Mouse (Mus musculus) Patski (cell line): ENCODE results near the gene Naaa. TPM values are rescaled to one million over a fixed set of nuclear protein-coding genes. Genes with fewer than 3 reads are reported as not detected.

ENCODE experiments used
- ATAC-seq: fragments of 100-300 bp; one replicate; pipeline ENCODE4 v1.8.0; 2021
- CTCF ChIA-PET: fragments of 350-600 bp; sonication (Branson Sonifier 250); formaldehyde crosslinking; loops from one replicate; lab custom pipeline; 2022; ENCODE audit warnings: inconsistent platforms; lab: Charles Lee
- POLR2A ChIA-PET: fragments of 350-600 bp; sonication (Branson Sonifier 250); formaldehyde crosslinking; loops from one replicate; lab custom pipeline; 2022; ENCODE audit warnings: antibody characterized with exemption, inconsistent platforms; lab: Charles Lee
- DNase-seq: peaks from one replicate; pipeline ENCODE4 v3.0.0-alpha.2; 2011; ENCODE audit warnings: low read depth, low spot score
- H3K27me3 ChIP-seq: fragments of 371-371 bp; one replicate; pipeline ENCODE4 v1.5.1; 2021
- CTCF ChIP-seq: fragments of 100-300 bp; IDR thresholded peaks from one replicate; pipeline ENCODE4 v1.5.1; 2021
- in situ Hi-C: fragments of 300-500 bp; cut with MboI; formaldehyde crosslinking; loops from 3 replicates; pipeline ENCODE4 v1.11.1; 2018; ENCODE audit warnings: low pct_unique_long_range_greater_than_20kb, mixed read lengths
- polyA plus RNA-seq: library from polyadenylated mRNA; unstranded; gene quantifications from one replicate; pipeline ENCODE4 v1.2.3, GENCODE M21; 2021

The Naaa gene
- polyA plus RNA-seq, 1 experiment from 2014 or later: 33.5 TPM

- POLR2A ChIA-PET: interaction anchor here (0.6 kb wide), 1 partner anchor 19 kb away, joined by 3 read pairs; no protein-coding TSS in a partner anchor
- TF ChIP-seq CTCF: no peak
- DNase-seq (no peak), ATAC-seq (no peak)
- H3K27me3 ChIP-seq: no peaks in the 10 kb centered on the region
- in situ Hi-C loops: no loop called here
- CTCF ChIA-PET: no interaction called here
Observed at GRCm38 (mm10) chr5:92270496-92270895, 7.5 kb downstream of the Naaa start.

- no peaks in the 10 kb centered on the region for H3K27me3 ChIP-seq
- peak; percentile 66 for ATAC-seq
- ChIA-PET CTCF (no interaction called here), POLR2A (no interaction called here)
- peak; percentile 20 for DNase-seq
- in situ Hi-C loops: no loop called here
- no peak for TF ChIP-seq CTCF
Observed at GRCm38 (mm10) chr5:92263761-92264359, 14.1 kb downstream of the Naaa start.

- in situ Hi-C loops: no loop called here
Observed at GRCm38 (mm10) chr5:92262646-92263045, 15.3 kb downstream of the Naaa start.

GRCm38 (mm10) chr5:92256218-92256617, 21.8 kb downstream of the Naaa start, which contains the start of gene Ppef2:
Gene Ppef2 (minus strand): TSS chr5:92256278.
- no peak for ATAC-seq
- H3K27me3 ChIP-seq: no peaks in the 10 kb centered on the region
- in situ Hi-C loops: no loop called here
- ChIA-PET CTCF (no interaction called here), POLR2A (no interaction called here)
- no peak for TF ChIP-seq CTCF
- no peak for DNase-seq

More at GRCm38 (mm10) chr5:92262646-92263045, 15.3 kb downstream of the Naaa start:
- DNase-seq: peak; percentile 35
- no peak for TF ChIP-seq CTCF
- POLR2A ChIA-PET: interaction anchor here (1.1 kb wide), 1 partner anchor 15 kb away, joined by 3 read pairs; the partner anchor contains the start of gene Naaa
- CTCF ChIA-PET: interaction anchor here (1.0 kb wide), 1 partner anchor 10 kb away, joined by 3 read pairs; no protein-coding TSS in a partner anchor
- peak; percentile 34 for ATAC-seq
- H3K27me3 ChIP-seq: no peaks in the 10 kb centered on the region

- H3K27me3 ChIP-seq: no peaks in the 10 kb centered on the region
- in situ Hi-C loops: no loop called here
- TF ChIP-seq CTCF: no peak
- CTCF ChIA-PET: no interaction called here
- ATAC-seq (no peak), DNase-seq (no peak)
- POLR2A ChIA-PET: no interaction called here
Observed at GRCm38 (mm10) chr5:92254476-92254875, 23.5 kb downstream of the Naaa start.

- H3K27me3 ChIP-seq: no peaks in the 10 kb centered on the region
- ATAC-seq (no peak), DNase-seq (no peak)
- POLR2A ChIA-PET: no interaction called here
- CTCF ChIA-PET: interaction anchor here (0.9 kb wide), 1 partner anchor 9 kb away, joined by 3 read pairs; no protein-coding TSS in a partner anchor
- in situ Hi-C loops: no loop called here
- TF ChIP-seq CTCF: no peak
Observed at GRCm38 (mm10) chr5:92252797-92253343, 25.1 kb downstream of the Naaa start.

GRCm38 (mm10) chr5:92252031-92252430, 25.9 kb downstream of the Naaa start:
- no peak for TF ChIP-seq CTCF
- CTCF ChIA-PET: no interaction called here
- no peaks in the 10 kb centered on the region for H3K27me3 ChIP-seq
- POLR2A ChIA-PET: interaction anchor here (0.8 kb wide), 1 partner anchor 18 kb away, joined by 3 read pairs; no protein-coding TSS in a partner anchor
- in situ Hi-C loops: no loop called here
- DNase-seq (no peak), ATAC-seq (no peak)

GRCm38 (mm10) chr5:92248614-92249013, 29.4 kb downstream of the Naaa start:
- in situ Hi-C loops: loop anchor here (25.0 kb wide), 1 partner anchor 736 kb away; the partner anchor contains the start of gene Parm1
- ChIA-PET POLR2A (no interaction called here), CTCF (interaction anchor here (1.3 to 2.4 kb wide), 2 partner anchors 8 to 128 kb away, joined by 3 to 10 read pairs; no protein-coding TSS in a partner anchor)
- TF ChIP-seq CTCF: no peak
- no peak for ATAC-seq
- H3K27me3 ChIP-seq: no peaks in the 10 kb centered on the region
- no peak for DNase-seq

GRCm38 (mm10) chr5:92245483-92245882, 32.5 kb downstream of the Naaa start:
- TF ChIP-seq CTCF: no peak
- in situ Hi-C loops: loop anchor here (25.0 kb wide), 1 partner anchor 733 kb away; the partner anchor contains the start of gene Parm1
- no peaks in the 10 kb centered on the region for H3K27me3 ChIP-seq
- ATAC-seq (no peak), DNase-seq (no peak)
- CTCF ChIA-PET: no interaction called here
- POLR2A ChIA-PET: no interaction called here

- ATAC-seq: no peak
Observed at GRCm38 (mm10) chr5:92244900-92245299, 33.1 kb downstream of the Naaa start.

GRCm38 (mm10) chr5:92240769-92241168, 37.2 kb downstream of the Naaa start:
- ChIA-PET CTCF (interaction anchor here (0.9 to 4.6 kb wide), 10 partner anchors 9 to 51 kb away, joined by 3 to 25 read pairs (median 6); no protein-coding TSS in a partner anchor), POLR2A (no interaction called here)
- no peaks in the 10 kb centered on the region for H3K27me3 ChIP-seq
- ATAC-seq (no peak), DNase-seq (no peak)
- in situ Hi-C loops: loop anchor here (25.0 kb wide), 1 partner anchor 728 kb away; the partner anchor contains the start of gene Parm1
- no peak for TF ChIP-seq CTCF

More at GRCm38 (mm10) chr5:92244900-92245299, 33.1 kb downstream of the Naaa start:
- ChIA-PET CTCF (no interaction called here), POLR2A (no interaction called here)
- no peaks in the 10 kb centered on the region for H3K27me3 ChIP-seq
- no peak for DNase-seq
- in situ Hi-C loops: loop anchor here (25.0 kb wide), 1 partner anchor 733 kb away; the partner anchor contains the start of gene Parm1
- TF ChIP-seq CTCF: no peak
